Mouse (Mus musculus) embryonic facial prominence, embryonic 14.5 days (tissue): ENCODE measurements around the gene Fbxo6. TPM values are rescaled to one million over a fixed set of nuclear protein-coding genes. Genes with fewer than 3 reads are reported as not detected.

Experiments used
- ATAC-seq: fragments of 200-750 bp; cut with Nextera tagmentation; 2 replicates; pipeline ENCODE4 v1.8.0; 2017; ENCODE audit warnings: low read depth, moderate number of reproducible peaks, moderate TSS enrichment
- DNase-seq: peaks from one replicate; pipeline ENCODE4 v3.0.0-alpha.2; 2015; ENCODE audit warnings: low spot score
- H3K27ac ChIP-seq: fragments of 300-500 bp; sonication (generic); replicated peaks from 2 replicates; pipeline ENCODE4 v1.5.1; 2014; ENCODE audit warnings: low read depth, mild to moderate bottlenecking, low read length, moderate library complexity
- H3K27me3 ChIP-seq: fragments of 300-500 bp; sonication (generic); replicated peaks from 2 replicates; pipeline ENCODE4 v1.6.1; 2014; ENCODE audit warnings: low read length; ENCODE audit not compliant: control insufficient read depth, insufficient read depth
- H3K36me3 ChIP-seq: fragments of 300-500 bp; sonication (generic); 2 replicates; pipeline ENCODE4 v1.6.1; 2014; ENCODE audit warnings: low read length, mixed read lengths; ENCODE audit not compliant: control insufficient read depth, insufficient read depth
- H3K4me1 ChIP-seq: fragments of 300-500 bp; sonication (generic); 2 replicates; pipeline ENCODE4 v1.6.1; 2014; ENCODE audit warnings: antibody characterized with exemption, low read length; ENCODE audit not compliant: control insufficient read depth, insufficient read depth
- H3K4me2 ChIP-seq: fragments of 300-500 bp; sonication (generic); 2 replicates; pipeline ENCODE4 v1.6.1; 2014; ENCODE audit warnings: low read depth, mild to moderate bottlenecking, low read length, moderate library complexity, mixed read lengths
- H3K4me3 ChIP-seq: fragments of 300-500 bp; sonication (generic); 2 replicates; pipeline ENCODE4 v1.5.1; 2014; ENCODE audit warnings: low read depth, mild to moderate bottlenecking, low read length
- H3K9ac ChIP-seq: fragments of 300-500 bp; sonication (generic); 2 replicates; pipeline ENCODE4 v1.6.1; 2014; ENCODE audit warnings: low read depth, mild to moderate bottlenecking, low read length, moderate library complexity, mixed read lengths
- H3K9me3 ChIP-seq: fragments of 300-500 bp; sonication (generic); 2 replicates; pipeline ENCODE4 v1.6.1; 2016; ENCODE audit warnings: low read length; ENCODE audit not compliant: control insufficient read depth
- WGBS: fragments of 180-500 bp; shearing (Covaris S2); extraction: QIAGEN DNeasy Blood & Tissue Kit; methylation state at CpG from one replicate; pipeline ENCODE4 v1.1.7; 2014; 5-methylcytosine and 5-hydroxymethylcytosine counted together
- polyA plus RNA-seq: library from polyadenylated mRNA; unstranded; fragments of >200 nt; fragmentation: Nextera tagmentation; extraction: Ambion mirVana; gene quantifications from 2 replicates; pipeline ENCODE4 v1.2.1, GENCODE M21; 2014

Fbxo6 gene
- polyA plus RNA-seq, 1 experiment from 2014 or later, result 13.8 TPM

DNA sequence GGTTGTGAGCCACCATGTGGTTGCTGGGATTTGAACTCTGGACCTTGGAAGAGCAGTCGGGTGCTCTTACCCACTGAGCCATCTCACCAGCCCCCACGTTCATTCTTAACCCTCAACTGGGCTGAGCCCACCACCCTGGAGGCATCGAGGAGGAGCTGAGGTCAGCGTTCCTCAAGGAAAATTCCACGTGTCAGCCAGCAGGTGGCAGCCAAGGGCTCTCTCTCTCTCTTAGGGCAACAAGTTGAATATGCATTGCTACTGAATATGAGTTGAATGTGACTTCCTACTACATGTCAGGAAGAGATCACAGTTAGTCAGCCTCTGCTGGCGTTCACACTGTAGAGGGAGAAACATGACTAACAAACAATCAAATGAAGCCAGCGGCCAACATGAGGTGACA, 16.3 kb upstream of the Fbxo6 start:
- H3K36me3 ChIP-seq, result no peaks in the 10 kb centered on the region
- H3K4me2 ChIP-seq, result no peak overlapping the region
- peak; percentile 57 for DNase-seq
- H3K27me3 ChIP-seq, result peaks cover 74% of the 10 kb centered on the region
- H3K4me3 ChIP-seq, result no peak overlapping the region
- no peak overlapping the region for H3K9ac ChIP-seq
- no peaks in the 10 kb centered on the region for H3K9me3 ChIP-seq
- WGBS, result 20% methylated on average over 7 of the region's 7 CpGs
- no peaks in the 10 kb centered on the region for H3K4me1 ChIP-seq
- no peak overlapping the region for H3K27ac ChIP-seq
- no peak for ATAC-seq

DNA sequence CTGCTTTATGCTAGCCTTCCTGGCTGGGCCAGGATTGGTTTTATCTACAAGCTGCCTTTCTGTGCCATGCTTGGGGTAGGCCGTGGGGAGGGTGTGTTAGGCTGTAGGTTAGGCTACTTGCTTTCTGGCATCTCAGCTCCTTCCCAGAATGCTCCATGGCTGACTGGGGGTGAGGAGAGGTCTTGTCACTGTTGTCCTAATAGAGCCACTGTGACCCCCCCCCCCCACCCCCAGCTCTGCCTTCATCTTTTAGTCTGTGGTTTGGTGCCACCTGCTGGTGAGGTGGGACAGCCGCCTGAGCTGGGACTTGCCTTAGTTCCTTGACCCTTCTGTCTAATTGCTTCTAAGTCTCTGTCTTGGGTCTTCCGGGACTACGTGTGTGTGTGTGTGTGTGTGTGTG, 15.0 kb upstream of the Fbxo6 start:
- peak overlapping the region; percentile 14; the same call in 1 of the 2 replicates for H3K4me3 ChIP-seq
- no peaks in the 10 kb centered on the region for H3K9me3 ChIP-seq
- no peaks in the 10 kb centered on the region for H3K4me1 ChIP-seq
- ATAC-seq (no peak), DNase-seq (no peak)
- H3K27ac ChIP-seq, result no peak overlapping the region
- H3K27me3 ChIP-seq, result peaks cover 73% of the 10 kb centered on the region
- 6% methylated on average over 3 of the region's 4 CpGs for WGBS
- H3K36me3 ChIP-seq, result no peaks in the 10 kb centered on the region
- no peak overlapping the region for H3K9ac ChIP-seq
- H3K4me2 ChIP-seq, result peak overlapping the region; percentile 33

DNA sequence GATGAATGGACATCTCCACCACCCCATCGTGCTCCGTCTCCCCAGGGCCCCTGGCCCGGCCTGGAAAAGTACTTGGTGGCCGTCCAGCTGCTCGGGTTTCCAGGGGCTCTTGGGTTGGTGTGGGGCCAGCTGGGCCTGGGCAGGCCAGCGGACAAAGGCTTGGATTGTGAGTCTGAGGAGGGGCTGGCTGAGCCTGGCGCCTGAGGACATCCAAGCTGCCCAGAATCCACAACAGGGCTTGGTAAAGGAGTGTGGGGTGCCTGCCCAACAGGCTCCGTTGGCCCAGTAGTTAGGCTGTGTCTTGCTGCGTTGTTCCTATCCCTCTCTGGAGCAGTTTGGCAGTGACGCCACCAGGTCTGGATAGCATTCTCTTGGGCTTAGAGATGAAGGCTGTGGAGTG, 14.5 kb upstream of the Fbxo6 start:
- Histone ChIP-seq H3K27ac (no peak overlapping the region), H3K4me1 (no peaks in the 10 kb centered on the region), H3K4me3 (peak overlapping the region; percentile 14; the same call in 1 of the 2 replicates), H3K9me3 (no peaks in the 10 kb centered on the region), H3K9ac (no peak overlapping the region), H3K4me2 (peak overlapping the region; percentile 33), H3K27me3 (peaks cover 76% of the 10 kb centered on the region), H3K36me3 (no peaks in the 10 kb centered on the region)
- 6% methylated on average over 10 of the region's 10 CpGs for WGBS
- ATAC-seq (peak; percentile 37), DNase-seq (no peak)

DNA sequence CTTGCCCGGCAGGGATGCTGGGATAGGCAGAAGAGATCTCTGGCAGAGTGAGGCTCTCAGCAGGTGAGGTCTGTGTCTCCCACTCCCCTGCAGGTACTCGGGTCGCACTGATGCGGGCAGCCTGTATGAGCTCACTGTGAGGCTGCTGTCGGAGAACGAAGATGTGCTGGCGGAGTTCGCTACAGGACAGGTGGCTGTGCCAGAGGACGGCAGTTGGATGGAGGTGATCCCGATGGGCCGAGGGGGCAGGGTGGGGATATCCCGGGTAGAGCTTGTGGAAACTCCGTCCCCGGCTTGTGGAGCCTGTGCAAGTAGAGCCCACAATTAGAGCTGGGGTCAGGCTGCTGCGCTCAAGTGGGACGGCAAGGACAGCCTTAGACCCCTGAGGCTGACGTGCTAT, 13.6 kb upstream of the Fbxo6 start:
- no peaks in the 10 kb centered on the region for H3K4me1 ChIP-seq
- H3K27ac ChIP-seq, result no peak overlapping the region
- no peak overlapping the region for H3K4me2 ChIP-seq
- ATAC-seq (no peak), DNase-seq (no peak)
- H3K9ac ChIP-seq, result no peak overlapping the region
- no peak overlapping the region for H3K4me3 ChIP-seq
- WGBS, result 3% methylated on average over 12 of the region's 17 CpGs
- peaks cover 80% of the 10 kb centered on the region for H3K27me3 ChIP-seq
- no peaks in the 10 kb centered on the region for H3K9me3 ChIP-seq
- no peaks in the 10 kb centered on the region for H3K36me3 ChIP-seq

DNA sequence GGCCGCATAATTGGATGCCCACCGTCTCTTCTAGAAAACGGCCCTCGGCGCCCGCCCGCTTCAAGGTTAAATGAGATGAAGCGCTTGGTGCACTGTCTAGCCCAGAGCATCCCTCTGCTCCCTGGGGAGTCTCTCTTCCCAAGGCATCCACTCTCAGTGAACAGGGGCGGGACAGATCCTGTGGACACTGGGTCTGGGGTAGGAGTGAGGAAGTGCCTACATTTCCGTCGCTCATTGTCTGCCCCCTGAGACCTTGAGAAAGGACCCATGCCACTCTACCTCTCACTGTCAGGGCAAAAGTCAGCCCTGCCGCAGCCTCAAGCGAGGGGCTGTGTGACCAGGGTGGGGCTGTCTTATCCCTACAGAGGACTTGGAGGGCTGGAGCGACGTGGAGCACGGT, 12.5 kb upstream of the Fbxo6 start:
- Histone ChIP-seq H3K9me3 (no peaks in the 10 kb centered on the region), H3K4me3 (peak overlapping the region; percentile 35), H3K9ac (0 out of 2 replicates have a peak overlapping the region, but pooled peaks have one; percentile 4), H3K36me3 (no peaks in the 10 kb centered on the region), H3K4me1 (no peaks in the 10 kb centered on the region), H3K4me2 (peak overlapping the region; percentile 62), H3K27ac (no peak overlapping the region), H3K27me3 (peaks cover 74% of the 10 kb centered on the region)
- WGBS, result 0% methylated on average over 14 of the region's 16 CpGs
- ATAC-seq, result no peak
- DNase-seq, result no peak

DNA sequence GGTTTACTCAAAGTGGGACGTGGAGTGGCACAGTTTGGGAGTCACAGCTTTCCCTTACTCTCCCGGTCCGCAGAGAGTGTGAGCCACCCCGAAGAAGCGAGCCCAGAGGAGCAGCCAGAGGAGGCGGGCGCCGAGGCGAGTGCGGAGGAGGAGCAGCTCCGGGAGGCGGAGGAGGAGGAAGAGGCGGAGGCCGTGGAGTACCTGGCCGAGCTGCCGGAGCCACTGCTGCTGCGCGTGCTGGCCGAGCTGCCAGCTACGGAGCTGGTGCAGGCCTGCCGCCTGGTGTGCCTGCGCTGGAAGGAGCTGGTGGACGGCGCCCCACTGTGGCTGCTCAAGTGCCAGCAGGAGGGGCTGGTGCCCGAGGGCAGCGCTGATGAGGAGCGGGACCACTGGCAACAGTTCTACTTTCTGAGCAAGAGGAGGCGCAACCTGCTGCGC, 12.1 kb upstream of the Fbxo6 start:
- ATAC-seq, result peak; percentile 38; the same call in 1 of the 2 replicates

DNA sequence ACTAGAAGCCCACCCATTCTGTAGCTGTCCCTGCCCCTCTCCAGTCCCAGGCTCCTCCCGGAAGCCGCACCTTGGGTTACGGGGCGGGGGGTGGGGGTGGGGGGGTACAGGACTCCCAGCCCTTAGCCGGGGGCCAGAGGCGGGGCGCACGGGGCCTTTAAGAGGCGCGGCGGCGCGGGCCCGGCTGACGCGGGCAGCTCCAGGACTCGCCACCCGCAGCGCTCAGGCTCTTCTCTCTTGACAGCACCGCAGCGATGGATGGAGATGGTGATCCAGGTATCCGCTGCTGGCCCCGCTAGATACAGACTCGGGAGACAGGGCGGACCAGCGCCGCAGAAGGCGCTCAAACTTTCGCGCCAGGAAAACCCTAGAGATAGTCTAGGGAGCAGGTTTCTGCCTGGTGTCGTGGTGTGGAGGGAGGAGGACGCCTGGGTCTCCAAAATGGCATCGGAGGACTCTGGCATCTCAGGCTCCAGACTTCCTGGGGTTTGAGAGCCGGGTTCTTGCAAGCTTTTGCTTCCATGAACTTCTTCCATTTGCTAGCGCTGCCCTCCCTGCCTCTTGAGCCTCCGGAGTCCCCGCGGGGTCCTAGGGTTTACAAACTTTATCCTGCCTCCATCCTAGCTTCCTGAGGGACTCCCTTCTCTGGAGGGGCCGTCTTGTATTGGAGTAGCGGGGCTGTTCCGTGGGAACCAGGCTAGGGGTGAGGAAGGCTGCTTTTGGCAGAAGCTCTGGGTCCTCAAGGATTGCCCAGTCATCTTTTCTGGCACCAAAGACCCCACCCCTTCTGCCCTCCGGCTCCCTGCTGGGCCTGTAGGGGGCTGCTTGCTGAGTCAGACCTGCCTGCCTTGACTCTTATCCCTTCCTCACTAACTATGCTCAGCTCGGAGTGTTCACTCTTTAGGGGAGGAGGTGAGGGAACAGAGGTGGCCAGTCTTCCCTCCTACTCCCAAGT, 8.8 kb upstream of the Fbxo6 start, which contains the start of the genes Fbxo44 and Fbxo2:
Gene Fbxo44 (minus strand): TSS at position 47 of the 955 bp plus-strand sequence.
Gene Fbxo2 (plus strand): TSS at position 186 of the 955 bp plus-strand sequence.
- 0 out of 2 replicates have a peak, but pooled peaks cover 2% of the 10 kb centered on the region for H3K36me3 ChIP-seq
- H3K27ac ChIP-seq, result no peak within 1 kb of the TSS; the same call in 1 of the 2 replicates
- peak within 1 kb of the TSS; percentile 75 for H3K9ac ChIP-seq
- H3K9me3 ChIP-seq, result no peaks in the 10 kb centered on the region
- H3K4me1 ChIP-seq, result peaks cover 6% of the 10 kb centered on the region; the same call in 1 of the 2 replicates
- ATAC-seq, result peak; percentile 70
- under 1% methylated on average over 39 of the region's 43 CpGs for WGBS
- DNase-seq, result no peak
- peaks cover 55% of the 10 kb centered on the region for H3K27me3 ChIP-seq
- H3K4me3 ChIP-seq, result peak within 1 kb of the TSS; percentile 66
- peak within 1 kb of the TSS; percentile 99 for H3K4me2 ChIP-seq

More for the DNA sequence above, 12.1 kb upstream of the Fbxo6 start:
- peak; percentile 86 for DNase-seq
- Histone ChIP-seq H3K4me2 (peak overlapping the region; percentile 62), H3K4me3 (peak overlapping the region; percentile 35), H3K4me1 (peaks cover 2% of the 10 kb centered on the region; the same call in 1 of the 2 replicates), H3K36me3 (no peaks in the 10 kb centered on the region), H3K27me3 (peaks cover 72% of the 10 kb centered on the region), H3K27ac (no peak overlapping the region), H3K9me3 (no peaks in the 10 kb centered on the region), H3K9ac (0 out of 2 replicates have a peak overlapping the region, but pooled peaks have one; percentile 51)
- 0% methylated on average over 9 of the region's 29 CpGs for WGBS

DNA sequence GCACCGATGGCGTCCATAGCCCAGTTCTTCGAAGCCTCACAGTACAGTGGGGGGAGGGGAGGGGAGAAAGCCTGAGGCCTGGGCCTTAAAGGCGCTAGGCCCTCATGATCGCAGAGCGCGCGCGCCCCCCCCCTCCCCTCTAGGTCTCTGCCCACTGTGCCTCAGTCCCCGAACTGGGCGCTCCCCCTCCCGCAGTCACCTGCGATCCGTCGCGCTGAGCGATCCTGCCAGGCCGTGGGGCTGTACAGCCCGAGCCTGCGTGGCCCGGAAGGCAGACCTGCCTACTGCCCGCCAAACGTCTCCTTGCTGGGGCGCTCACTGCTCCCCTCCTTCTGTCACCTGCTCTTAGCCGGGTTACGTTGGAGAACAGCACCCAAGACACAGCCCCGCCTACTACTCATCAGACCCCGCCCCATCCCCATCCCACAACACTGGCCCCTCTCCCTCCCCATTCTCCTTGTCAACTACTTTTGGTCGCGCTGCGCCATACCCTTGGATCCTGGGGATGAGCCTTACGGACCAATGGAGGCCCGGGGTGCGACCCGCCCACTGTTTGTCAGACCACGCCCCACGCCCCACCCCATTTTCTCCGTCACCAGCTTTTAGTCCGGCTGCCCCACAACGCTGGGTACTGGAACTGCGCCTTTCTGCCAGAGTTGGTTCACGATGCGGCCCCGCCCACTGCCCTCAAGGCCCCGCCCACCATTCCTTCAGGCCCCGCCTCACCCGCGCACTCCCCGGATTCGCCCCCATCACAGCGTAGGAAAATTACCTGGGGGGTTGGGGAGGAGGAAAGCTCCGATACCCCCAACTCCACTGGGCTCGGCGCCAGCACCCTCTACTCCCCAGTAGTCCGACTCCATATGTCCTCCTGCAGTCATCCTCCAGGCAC, 7.8 kb upstream of the Fbxo6 start:
- ATAC-seq (peak; percentile 90), DNase-seq (peak; percentile 96)
- Histone ChIP-seq H3K4me2 (peak overlapping the region; percentile 99), H3K9ac (peak overlapping the region; percentile 75), H3K27ac (no peak overlapping the region; the same call in 1 of the 2 replicates), H3K4me1 (peaks cover 6% of the 10 kb centered on the region; the same call in 1 of the 2 replicates), H3K9me3 (no peaks in the 10 kb centered on the region), H3K4me3 (peak overlapping the region; percentile 66), H3K36me3 (peaks cover 10% of the 10 kb centered on the region; the same call in 1 of the 2 replicates), H3K27me3 (peaks cover 46% of the 10 kb centered on the region)
- WGBS, result under 1% methylated on average over 26 of the region's 55 CpGs
